Mouse (Mus musculus) cerebellum, postnatal 14 days (tissue): Measurements from ENCODE around the gene Grsf1.

ENCODE experiments used
- DNase-seq, 2 experiments: peaks; one replicate each; pipeline ENCODE4 v3.0.0; 2021; ENCODE audit warnings: mixed read lengths in 2 of 2

Gene Grsf1

DNA sequence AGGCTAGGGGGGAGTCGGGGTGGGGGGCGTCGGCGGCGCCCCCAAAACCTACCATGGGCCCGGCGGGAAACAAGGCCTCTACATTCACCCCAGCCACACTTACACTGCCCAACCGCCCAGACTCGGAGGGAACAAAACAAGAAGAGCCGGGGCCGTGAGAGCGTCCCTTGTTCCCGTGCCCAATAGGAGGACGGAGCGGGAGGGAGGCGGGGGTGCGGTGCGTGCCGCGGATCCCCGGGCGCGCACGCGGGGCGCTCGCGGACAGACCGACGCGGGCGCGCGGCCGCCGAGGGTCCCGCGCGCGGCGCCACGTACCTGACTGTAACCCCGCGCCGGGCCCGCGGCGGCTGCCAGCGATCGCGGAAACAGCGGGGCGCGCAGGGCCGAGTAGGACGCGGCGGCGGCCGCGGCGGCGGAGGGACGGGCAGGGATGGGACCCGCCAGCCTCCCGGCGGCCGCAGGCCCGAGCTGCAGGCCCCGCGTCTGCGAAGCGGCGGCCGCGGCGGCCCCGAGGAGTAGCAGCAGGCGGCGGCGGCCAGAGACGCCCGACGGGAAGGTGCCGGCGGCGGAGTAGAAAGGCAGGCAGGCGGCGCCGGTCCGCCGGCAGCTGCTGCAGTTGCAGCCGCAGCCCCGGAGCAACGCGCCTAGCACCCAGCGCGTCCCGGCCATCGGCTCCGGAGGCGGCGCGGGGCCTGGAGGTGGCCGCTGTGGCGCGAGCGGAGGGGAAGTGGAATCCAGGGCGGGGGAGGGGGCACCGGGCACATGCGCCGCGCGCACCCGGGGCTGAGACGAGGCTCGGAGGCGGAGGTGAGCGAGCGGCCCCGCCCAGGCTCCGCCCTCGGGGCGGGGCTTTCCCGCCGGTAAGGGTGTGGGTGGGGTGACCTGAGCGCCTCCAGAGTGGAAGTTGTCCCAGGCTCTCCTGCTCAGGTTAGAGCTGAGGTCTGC is at the start of gene Grsf1:
TSS of gene Grsf1 (minus strand) at position 729 of the 945 bp plus-strand sequence.
- DNase-seq, result peak; percentile 96

DNA sequence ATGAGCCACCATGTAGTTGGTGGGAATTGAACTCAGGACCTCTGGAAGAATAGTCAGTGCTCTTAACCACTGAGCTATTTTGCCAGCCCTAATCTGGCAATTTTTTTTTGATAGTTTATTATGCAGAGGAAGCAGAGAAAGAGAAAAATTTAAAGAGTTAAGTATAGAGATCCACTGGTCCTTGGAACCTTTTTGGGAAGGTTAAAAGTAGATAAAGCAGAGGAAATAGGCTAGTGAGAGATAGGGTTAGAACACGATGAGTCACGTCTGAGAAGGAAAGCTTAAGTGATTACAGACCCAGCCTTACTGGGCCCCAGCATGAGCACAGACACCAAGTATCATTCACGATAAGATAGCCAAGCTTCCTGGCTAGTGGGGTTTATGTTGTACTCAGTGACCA is 48.1 kb upstream of the Grsf1 start:
- no peak for DNase-seq

DNA sequence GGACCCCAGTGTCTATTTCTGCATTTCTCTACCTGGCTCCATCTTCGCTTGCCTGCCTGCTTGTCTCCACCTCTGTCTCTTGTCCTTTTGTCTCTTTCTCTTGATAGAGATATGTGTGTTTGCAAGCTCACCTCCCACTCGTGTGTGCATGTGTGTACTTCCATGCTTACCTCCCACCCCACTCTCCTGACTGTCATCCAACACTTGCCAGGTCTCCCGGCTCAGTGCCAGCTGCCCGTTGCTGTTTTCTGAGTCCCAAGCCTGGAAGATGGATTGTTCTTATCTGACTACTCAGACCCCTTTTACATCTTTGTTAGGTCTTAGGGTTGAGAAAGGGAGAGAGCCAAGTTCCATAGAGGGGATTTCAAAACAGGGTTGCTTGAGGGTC is 46.2 kb upstream of the Grsf1 start:
- peak; percentile 86 to 89 for DNase-seq

DNA sequence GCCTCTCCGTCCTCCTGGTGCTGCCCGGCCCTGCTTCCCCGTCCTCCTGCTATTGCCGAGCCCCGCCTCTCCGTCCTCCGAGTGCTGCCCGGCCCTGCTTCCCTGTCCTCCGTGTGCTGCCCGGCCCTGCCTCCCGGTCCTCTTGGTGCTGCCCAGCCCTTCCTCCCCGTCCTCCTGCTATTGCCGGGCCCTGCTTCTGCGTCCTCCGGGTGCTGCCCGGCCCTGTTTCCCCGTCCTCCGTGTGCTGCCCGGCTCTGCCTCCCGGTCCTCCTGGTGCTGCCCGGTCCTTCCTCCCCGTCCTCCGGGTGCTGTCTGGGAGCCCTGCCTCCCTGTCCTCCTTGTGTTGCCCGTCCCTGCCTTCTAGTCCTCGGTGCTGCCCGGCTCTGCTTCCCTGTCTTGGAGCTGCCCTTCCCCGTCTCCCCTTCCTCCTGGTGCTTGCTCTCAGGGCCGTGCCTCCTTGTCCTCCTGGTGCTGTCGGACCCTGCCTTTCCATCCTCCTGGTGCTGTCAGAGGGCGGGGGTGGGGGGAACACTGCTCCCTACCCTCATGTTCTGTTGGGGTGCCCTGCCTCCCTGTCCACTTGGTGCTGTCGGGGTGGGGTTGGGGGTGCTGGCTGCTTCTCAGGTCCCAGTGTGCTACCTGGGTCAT is 45.7 kb upstream of the Grsf1 start:
- DNase-seq, result peak; percentile 51 to 57

DNA sequence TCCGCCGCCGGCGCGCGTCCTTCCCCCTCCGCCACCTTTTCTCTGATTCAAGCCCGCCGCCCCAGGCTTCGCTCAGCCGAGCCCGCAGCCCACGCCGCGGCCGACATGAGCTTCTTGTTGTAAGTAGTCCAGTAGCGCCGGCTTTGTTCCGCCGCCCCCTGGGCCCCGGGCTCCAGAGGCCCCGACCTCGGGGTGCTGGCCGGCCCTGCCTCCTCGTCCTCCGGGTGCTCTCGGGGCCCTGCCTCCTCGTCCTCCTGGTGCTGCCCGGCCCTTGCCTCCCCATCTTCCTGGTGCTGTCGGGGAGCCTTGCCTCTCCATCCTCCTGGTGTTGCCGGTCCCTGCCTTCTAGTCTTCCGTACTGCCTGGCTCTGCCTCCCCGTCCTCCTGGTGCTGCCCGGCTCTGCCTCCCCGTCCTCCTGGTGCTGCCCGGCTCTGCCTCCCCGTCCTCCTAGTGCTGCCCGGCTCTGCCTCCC is 45.1 kb upstream of the Grsf1 start:
- no peak for DNase-seq

DNA sequence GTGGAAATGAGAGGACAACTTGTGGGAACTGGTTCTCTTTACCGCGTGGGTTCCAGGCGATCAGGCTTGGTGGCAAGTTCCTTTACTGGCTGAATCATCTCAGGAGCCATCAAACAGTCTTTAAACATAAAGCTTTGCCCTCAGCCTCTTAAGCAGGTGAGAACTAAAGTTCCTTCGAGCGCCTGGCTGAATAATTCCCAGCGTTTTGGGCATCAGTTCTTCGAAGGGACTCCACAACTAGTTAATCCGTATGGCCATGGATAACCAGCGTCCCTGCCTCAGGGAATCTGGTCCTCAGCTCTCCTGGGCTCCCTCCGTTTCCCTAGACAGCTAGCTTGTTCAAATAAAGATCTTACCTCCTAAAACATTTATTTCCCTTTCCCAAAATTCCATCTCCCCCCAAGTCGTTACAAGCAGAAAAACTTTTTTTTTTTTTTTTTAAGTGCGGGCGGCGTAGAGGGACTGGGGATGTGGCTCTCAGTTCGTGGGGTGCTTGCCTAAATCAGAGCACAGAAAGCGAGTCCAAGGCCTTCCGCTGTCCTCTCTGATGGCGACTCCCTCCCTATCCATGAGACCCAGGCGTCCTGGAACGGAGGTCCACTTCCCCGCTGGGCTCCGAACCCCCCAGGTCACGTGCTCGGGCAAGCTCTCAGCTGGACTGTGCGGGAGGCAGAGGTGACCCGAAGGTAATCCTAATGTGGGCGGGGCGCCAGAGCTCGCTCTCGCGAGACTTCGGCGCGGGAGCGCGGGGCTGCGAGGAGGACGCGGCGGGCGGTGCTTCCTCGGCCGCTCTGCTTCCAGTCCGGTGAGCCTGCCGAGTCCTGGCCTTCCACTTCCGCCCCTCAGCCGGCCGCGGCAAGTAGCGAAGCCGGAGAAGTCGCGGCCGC is 44.4 kb upstream of the Grsf1 start, which contains the start of gene Mob1b:
TSS of gene Mob1b (plus strand) at position 740 of the 887 bp plus-strand sequence.
- DNase-seq, result peak; percentile 100

DNA sequence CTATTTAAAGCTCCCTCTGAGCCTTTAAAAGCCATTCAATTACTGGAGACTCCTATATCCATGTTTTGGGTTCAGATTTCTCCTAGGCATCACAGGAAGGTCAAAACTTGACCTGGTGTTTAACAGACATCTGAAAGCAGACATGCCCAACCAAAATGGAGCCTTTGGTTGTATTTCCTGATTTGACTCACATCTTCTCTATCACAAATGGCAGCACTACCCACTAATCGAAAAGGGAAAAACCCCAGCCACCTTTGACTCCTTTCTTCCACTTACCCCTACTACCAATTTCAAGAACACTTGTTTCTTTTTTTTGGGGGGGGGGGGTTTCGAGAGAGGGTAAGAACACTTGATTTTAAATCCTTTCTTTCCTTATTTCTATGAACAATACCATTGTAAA is 41.0 kb upstream of the Grsf1 start:
- no peak for DNase-seq

DNA sequence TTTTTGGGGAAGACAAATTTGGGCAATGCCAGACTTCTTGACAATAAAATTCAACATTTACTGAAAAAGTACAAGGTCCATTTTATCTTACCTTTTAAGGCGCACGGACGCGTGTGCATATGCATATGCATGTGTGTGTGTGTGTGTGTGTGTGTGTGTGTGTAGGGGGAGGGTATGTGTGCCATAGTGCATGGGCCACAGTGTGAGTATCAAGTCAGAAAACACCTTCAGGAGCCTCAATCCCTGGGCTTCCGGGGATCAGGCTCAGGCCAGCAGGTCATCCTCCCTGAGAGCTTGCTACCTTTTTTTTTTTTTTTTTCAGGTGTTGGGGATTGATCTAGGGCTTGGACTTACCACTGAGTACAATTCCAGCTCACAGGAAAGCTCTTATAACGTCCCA is 36.4 kb upstream of the Grsf1 start:
- no peak for DNase-seq

DNA sequence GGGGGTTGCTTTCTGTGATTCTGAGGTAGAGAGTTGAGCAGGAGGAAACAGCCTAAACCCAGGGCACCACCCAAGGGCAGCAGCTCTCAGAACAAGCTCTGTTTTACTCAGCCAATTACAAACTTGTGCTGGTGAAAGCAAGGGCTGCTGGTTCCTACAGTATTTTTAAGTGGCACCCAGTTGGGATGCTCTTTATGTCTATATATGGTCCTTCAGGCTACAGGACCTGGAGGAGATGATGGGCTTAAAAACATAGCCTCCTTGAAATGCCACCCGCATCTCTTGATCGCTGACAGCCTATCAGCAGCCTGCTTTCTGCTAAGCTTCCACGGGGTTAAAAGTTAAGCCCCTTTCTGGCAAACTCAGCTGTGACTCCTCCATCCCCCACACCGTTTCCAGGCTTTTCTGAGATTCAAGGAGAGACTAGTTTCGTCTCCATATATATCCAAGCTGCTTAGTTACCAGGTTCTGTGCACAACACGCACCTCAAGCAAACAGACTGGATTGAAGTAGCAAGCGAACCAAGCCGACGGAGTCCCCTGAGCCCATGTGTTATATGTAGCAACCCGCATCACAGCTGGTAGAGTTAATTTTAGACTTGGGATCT is 35.8 kb upstream of the Grsf1 start:
- DNase-seq, result peak in 1 of 2 experiments; percentile 15

DNA sequence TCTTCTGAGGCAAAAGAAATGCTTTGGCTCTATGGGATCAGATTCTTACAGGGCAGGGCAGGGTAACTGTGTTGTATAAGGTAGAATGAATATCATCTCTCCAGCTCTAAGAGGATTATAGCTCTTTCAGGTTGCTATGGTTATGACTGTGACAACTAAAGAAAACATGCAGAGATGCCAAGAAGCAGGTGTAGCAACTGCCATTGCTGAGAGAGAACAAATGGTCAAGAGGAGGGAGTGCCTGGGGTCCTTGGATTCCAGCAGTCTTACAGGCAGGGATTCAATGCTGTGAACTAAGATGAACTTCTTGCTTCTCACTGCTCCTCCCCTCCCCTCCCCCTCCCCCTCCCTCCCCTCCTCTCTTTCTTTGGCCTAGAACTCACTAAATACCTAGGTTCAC is 35.2 kb upstream of the Grsf1 start:
- no peak for DNase-seq

DNA sequence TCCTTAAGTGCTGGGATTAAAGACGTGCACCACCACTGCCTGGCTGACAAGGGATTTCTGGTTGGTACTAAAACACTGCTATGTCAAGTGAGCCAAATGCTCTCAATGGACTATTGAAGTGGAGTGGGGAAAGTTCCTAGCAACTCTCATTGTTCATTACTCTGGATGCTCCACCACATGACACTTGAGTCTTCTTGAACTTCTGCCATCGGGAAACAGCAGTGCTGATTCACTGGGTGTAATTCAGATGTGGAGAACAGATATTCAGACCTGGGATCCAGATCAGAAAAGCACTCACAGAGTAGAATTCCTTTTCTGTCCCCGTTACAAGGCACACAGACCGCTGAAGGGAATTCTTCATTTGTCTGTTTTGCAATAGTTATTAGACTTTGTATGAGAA is 27.6 kb upstream of the Grsf1 start:
- no peak for DNase-seq

DNA sequence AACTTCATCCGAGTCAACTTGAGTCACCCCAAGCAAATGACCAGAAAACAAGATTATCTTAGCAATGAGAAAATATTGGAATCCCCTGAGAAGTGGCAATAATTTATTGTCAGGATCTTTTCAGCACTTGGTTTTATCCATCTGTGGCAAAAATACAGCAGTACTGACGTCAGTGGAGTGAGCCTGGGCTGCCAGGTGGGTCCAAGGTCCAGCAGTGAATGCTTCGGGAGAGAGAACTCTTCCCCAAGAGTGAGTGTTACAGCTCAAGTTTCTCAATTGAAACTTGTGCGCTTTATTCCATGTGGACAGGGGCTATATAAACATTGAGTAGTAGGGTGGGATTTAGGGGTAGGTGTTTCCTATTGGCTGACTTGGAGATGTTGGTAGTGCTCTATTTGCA is 26.1 kb upstream of the Grsf1 start:
- DNase-seq, result no peak

DNA sequence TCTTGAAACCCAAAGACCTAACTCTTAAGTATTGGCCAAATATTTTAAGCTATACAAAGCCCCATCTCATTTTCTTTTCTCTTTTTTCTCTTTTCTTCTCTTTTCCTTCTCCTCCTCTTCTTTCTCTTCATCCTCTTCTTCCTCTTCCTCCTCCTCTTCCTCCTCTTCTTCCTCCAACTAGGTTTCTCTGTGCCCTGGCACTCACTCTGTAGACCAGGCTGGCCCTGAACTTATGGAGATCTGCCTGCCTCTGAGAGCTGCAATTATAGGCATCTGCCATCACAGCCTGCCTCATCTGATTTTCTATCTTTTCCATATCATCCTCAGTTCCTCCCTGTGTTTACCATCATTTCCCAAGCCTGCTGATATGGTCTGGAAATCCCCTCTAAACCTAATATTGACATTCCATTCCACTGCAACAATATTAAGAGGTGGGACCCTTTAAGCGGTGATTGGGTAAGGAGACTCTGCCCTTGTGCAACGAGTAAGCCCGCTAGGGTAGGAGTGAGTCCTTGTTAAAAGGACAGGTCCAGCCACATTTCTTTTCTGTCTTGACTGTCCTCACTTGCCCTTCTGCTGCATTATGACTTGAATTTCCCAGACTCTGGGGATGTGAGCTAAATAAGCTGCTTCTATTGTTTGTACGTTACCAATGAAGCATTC is 23.4 kb upstream of the Grsf1 start:
- DNase-seq, result no peak

DNA sequence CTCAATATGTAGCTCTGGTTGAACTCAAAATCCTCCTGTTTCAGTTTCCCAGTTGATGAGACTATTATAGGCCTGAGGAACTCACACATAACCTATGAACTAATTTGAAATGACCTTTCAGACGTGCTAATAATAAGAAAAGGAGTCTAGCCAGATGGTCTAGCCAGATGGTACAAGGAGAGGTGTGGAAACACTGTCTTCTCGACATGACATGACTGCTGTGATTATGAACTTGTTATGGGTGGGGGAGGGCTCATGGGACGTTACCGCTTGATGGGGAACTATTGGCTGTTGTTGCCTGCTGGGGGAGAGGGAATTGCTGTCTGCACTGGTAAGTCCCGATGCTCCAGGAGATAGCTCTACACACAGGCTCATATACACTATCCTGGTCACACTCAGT is 21.3 kb upstream of the Grsf1 start:
- DNase-seq, result no peak

DNA sequence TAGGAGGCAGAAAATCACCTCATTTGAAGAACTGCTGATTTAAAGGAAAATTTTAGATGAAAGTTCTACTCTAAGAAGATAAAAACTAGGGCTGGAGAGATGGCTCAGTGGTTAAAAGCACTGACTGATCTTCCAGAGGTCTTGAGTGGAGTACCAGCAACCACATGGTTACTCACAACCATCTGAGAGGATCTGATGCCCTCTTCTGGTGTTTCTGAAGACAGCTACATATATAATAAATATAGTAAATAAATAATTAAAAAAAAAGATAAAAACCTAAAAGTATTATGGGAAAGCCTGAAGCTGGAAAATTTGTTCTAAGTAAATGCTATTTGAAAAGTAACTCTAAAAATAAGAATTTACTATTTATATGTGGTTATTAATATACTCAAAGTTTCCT is 17.1 kb upstream of the Grsf1 start:
- no peak for DNase-seq

DNA sequence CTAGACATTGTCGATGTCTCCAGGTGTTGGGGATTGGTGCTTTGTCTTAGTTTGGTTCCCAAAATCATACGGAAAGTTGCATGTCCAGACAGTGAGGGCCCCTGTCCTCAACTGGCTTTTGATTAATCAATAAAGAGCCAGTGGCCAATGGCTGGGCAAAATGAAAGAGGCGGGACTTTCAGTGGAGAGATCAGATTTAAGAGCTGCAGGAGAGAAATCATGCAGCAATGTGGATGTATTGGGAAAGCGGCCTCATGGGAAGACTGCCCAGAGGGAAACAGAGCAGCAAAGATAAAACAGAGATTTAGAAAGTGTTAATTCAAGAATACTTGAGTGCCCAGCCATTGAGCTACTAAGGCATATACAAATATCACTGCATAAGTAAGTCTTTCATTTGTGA is 16.6 kb upstream of the Grsf1 start:
- no peak for DNase-seq

DNA sequence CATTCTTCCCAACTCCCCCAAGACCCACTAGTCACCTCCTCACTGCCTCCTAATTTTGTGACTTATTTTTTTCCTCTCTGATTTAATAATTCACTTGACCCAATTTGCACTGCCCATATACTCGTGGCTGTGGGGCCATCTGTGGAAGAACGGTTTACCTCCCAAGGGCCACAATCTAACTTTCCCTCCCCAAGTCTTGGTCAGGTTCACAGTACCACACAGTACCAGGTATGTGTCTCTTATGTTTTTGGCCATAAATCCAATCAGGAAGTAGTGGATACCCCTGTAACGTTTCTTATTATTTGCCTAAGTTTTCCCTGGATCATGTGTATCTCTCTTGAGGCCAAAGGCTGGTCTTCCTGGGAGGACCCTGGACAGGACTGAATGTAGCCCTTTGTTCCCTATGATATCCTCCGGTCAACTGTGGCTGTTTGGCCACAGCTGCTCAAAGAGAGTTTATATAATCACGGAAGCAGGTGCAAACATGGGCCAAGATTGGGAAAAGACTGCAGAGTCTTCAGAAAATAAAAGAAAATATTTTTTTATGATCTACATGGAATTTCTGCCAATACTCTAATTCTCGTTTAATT is 15.6 kb upstream of the Grsf1 start:
- no peak for DNase-seq

DNA sequence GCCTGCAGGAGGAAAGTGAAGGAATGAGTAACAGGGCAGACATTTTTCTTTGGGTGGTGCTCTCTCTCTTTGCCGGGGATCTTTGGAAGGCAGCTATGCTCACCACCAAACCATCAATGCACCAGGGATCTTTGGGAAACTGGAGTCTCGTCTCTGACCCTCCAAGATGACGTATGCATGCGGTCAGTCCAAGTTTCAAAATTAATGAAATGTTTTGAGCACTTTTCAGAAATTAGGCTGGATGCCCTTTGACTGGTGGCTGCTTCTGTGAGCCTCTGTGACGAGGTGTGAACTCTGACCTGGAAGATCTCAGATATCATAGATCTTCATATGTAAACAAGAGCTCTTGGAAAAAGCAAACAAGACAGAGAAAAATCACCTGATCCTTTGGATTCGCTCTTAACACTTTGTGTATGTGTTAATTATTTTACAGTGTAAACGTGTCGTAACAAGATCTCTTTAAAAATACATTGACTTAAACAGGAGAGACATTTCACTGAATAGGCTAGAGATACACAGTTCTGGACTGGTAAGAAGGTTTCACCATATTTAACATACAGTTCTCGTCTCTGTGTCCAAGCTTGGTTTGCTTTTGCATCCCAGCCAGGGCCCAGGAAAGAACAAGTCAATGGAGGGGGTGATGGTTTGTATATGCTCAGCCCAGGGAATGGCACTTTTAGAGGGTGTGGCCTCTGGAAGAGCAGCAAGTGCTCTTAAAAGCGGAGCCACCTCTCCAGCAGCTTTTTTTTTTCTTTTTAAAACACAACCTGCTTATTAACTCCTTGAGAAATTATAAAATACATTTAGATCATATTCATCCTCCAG is 14.9 kb upstream of the Grsf1 start:
- no peak for DNase-seq

DNA sequence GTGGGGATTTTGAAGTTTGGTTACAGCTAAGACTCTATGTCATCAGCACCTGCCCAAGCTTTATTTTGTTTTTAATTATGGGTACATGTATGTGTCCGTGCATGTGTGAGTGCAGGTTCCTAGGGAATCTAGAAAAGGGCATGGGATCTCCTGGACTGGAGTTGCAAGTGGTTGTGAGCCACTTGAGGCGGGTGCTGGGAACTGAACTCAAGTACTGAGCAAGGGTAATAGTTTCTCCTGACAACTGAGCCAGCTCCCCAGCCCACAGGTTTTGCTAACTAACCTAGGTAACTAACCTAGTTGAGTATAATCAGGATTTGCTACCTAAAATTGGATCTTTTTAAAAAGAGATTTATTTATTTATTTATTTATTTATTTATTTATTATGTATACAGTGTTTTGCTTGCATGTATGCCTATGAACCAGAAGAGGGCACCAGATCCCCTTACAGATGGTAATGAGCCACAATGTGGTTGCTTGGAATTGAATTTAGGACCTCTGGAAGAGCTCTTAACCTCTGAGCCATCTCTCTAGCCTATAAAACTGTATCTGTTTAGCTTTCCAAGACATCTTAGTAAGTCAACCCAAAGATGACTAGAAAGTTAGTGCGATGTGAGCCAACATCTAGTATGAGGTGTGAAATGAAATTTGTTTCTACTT is 13.4 kb upstream of the Grsf1 start:
- peak; percentile 21 to 42 for DNase-seq

DNA sequence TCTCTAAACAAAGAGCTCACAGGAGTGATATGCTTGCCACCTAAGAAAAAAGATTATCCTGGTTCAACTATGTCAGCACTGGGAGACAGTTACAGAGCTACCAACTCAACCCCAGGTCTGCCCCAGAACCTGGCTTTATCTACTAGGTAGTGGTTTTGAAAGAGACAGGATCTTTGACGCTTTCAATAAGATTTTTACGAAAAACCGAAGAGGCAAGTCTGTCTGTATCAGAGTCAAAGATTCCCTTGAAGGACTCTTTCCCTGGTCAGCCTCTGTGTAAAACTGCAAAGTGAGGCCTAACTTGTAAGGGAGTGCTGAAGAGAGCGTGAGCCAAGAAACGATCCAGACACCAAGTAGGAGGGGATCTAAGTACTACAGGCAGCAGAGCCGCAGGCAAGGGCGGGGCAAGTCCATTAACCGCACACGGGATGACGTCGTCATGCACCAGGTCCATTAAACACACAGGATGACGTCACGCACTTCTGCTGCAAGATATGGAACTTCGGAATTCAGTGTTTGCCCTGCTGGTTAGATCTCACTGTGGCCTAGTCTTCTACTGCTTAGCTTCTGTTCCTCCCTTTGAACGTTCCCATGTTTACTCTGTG is 12.7 kb upstream of the Grsf1 start:
- DNase-seq, result no peak
